Mouse (Mus musculus) embryo, embryonic 10.5 days (tissue): Measurements from ENCODE around the gene Khdc1c.
"Not testable (repeated sequence)": the region's sequence is repeated elsewhere in the genome, so short reads cannot be mapped to it uniquely, and the experiment has no call there.

Experiments
- DNase-seq: peaks from one replicate; pipeline ENCODE4 v3.0.0-alpha.2; 2015; ENCODE audit warnings: low spot score

Gene Khdc1c

DNA sequence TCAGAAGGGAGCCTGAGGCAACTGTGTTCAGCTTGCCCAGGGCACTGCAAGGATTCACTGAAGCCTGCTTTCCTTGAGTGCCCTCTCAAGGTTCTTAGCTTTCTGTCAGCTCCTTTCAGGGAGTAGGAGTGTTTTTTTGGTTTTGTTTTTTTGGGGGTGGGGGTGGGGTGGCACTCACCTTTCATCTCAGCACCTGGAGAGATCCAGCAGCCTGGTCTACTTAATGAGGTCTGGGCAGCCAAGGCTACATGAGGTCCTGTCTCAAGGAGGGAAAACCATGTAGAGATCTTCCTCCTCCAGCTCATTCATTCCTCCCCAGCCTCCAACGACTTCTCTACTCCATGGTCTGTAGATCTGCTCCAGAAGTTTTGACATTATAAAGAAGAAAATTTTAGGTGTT, at the start of gene Khdc1c:
TSS of gene Khdc1c (plus strand) at position 301 of the 400 bp plus-strand sequence.
- DNase-seq, result not testable (repeated sequence)

DNA sequence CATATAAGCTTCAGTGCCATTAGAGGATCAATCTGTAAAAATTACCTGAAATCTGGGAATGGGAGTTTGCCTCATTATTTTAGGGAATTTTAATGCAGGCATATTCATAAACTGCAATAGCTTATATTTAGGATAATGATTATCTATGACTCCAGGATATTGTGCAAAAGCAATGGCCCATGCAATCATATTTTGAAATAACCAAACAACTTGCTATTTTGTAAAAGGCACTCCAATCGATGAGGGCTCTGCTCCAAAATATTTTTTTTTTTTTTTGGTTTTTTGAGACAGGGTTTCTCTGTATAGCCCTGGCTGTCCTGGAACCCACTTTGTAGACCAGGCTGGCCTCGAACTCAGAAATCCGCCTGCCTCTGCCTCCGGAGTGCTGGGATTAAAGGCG, 47.9 kb upstream of the Khdc1c start:
- DNase-seq, result not testable (repeated sequence)

DNA sequence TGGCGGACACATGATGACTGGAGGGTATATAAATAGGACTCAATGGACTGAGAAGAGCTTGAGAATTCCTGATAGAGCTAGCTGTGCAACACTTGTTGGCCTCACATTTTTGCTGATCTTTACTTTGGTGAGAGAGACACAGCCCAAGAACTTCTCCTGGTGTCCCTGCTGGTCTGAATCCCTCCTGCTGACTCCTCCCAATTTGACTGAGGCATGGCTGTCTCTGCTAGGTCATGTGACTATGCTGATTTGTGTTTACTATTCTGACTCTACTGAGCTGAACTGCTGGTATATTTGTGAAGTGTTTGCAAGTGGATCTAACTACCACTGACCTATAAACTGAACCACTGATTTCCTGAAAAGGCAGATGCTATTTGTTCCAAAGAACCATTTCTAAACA, 46.5 kb upstream of the Khdc1c start:
- DNase-seq, result no peak

DNA sequence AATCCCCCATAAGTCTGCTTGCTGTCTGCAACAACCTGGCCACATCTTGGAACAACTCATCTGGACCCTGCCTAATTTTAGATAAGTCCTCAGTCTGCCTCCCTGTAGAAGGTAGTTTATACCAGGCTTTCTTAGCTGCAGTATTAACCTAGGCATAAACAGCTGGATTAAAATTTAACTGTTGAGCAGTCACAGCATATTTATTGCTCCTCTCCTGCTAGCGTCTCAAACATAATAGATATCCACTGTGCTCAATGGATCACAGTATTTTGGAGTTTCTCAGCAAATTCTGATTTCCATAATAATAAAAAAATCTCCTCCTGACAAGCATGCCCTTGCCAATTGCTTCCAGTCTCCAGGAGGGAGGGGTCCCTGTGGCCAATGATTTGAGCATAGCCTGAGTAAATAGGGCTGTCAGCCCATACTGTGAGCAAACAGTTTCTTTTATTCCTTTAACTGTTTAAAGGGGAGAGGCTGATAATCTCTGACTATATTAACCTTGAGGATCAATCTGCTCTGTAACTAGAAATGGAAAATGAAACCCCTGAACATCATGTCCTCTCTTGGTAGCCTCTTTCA, 44.0 kb upstream of the Khdc1c start:
- DNase-seq, result no peak

DNA sequence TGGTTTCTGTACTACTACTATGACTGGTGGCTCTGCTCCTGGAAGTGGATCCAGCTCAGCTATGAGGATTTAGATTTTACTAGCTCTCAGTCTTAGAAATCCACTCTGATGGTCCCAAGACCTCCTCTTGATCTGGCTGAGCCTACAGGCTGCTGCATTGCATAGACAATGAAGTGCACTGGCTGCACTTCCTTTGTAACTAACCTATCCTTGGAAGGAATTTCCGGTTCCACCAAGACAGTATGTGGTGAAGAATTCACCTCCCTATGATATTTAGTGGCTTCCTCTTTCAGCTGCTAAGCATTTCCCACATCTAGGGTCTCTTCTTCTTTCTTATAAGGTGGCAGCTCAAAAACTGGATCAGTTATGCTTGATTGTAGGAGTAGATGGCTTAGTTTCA, 43.5 kb upstream of the Khdc1c start:
- no peak for DNase-seq

DNA sequence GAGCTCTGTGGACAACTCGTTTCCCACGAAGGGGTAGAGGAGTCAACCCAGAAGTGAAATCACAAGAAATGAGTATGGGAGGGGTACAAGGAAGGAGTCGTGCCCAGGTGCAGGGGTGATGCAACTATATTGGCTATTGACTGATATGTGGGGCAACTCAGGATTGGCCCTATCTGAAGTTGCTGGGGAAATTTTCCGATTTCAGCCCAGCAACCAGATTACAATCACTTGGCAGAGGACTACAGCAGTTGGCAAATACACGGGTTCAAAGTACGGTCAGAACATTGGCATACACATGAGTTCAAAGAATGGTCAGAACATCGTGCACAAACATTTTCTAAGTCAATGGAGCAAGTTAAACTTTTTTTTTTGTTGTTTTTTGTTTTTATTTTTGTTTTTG, 41.4 kb upstream of the Khdc1c start:
- no peak for DNase-seq

DNA sequence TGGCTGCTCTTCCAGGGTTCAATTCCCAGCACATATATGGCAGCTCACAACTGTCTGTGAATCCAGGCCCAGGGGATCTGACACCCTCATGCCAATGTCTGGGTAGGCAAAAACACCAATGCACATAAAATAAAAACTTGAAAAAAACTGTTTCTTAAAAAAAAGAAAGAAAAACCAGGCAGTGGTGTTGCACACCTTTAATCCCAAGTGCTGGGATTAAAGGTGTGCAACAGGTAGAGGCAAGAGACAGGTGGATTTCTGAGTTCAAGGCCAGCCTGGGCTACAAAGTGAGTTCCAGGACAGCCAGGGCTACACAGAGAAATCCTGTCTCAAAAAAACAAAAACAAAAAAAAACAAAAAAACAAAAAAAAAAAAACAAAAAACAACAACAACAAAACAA, 37.0 kb upstream of the Khdc1c start:
- peak; percentile 62 for DNase-seq

DNA sequence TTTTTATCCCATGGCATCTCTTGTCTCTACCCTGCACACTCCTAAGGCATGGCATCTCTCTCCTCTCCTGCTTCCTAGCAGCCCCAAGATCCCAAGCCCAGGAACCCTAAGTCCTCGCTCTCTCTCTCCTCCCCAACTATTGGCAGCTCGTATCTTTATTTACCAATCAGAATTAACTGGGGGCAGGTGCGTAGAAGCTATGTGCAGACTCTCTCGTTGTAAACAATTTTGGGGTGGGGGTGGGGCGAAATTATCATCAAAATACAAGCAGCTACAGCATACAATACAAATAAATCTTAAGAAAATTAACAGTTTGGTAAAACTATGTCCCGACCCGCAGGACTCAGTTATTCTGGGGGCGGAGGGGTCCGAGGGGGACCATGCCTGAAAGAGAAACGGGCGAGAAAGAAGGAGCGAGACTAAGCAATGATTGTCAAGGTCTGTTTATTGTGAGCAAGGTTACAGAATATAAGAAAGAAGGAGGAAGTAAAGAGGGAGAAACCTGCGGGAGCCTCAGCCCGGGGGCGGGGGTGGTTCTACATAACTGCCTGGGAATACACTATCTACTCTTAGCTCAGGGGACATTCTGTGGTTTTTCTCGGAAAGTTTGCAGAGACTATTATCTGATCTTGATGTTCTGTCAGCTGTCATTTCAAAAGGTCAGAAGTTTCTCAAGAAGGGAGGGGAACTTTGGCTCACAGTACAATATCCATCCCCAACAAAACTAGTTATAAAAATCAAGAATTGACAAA, 34.7 kb upstream of the Khdc1c start:
- no peak for DNase-seq

DNA sequence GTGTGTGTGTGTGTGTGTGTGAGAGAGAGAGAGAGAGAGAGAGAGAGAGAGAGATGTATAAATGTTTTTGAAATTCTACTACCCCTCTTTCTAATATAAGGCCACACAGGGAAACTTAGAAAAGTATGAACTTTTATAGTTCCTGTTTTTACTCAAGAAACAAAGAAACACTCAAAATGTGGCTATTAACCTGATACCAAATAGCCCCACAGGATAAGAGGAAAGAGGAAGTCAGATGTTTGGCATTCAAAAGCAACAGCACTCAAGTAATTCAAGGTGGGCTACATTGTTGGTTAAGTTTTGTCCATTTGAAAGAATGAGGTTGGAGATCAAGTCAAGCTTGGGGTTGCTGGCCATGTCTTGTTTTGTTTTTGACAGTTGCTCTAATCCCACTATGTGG, 32.3 kb upstream of the Khdc1c start:
- no peak for DNase-seq

DNA sequence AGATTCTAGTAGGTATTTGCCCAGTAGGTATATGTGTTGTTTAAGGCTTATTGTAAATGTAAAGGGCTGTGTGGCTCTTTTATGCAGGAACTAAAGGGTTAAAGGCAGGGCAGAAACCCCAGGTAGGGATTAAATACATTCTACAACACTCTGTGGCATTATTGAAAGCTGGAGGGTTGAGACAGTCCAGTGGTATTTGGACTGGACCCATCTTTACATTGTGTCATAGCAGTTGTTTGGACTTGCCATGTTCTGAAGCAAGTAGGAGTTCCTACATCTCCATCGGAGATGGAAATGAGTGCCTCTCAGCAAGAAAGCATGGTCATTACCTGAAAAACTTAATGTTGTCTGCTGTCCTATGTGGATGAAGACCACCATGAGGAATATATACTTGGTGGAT, 27.4 kb upstream of the Khdc1c start:
- DNase-seq, result no peak

DNA sequence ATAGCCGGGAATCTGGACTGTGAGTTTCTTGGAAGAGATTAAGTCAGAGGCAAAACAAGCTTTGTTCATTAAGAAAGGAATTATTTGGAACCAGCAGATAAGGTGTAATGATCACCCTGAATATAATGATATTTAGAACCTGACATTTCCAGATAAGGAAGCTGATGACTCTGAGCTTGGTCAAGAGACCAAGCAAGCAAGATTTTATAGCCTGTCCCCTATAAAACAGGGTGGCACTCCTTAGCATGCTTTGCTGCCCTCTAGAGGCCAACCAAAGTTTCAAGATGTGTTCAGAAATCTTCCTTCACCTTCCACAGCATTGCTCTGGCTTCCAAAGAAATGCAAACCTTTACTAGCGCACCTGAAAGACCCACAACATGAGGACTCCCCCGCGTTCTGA, 23.9 kb upstream of the Khdc1c start:
- peak; percentile 60 for DNase-seq

DNA sequence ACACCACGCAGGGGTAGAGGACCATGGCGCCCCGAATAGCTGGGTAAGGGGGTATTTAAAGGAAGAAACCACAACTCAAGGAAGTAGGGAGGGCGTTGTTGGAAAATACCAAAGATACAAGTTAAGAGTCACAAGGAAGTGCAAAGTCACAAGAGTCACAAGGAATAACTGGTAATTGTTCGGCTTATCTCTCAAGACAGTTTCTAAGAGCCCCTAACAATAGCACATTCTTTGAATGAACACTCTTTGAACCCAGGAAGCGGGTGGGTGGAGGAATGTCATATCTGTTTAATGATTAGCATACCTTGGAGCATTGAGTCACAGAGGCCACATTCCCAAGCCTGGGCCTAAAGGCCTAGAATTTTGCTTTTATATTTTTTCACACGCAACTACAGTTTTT, 23.4 kb upstream of the Khdc1c start:
- DNase-seq, result not testable (repeated sequence)

DNA sequence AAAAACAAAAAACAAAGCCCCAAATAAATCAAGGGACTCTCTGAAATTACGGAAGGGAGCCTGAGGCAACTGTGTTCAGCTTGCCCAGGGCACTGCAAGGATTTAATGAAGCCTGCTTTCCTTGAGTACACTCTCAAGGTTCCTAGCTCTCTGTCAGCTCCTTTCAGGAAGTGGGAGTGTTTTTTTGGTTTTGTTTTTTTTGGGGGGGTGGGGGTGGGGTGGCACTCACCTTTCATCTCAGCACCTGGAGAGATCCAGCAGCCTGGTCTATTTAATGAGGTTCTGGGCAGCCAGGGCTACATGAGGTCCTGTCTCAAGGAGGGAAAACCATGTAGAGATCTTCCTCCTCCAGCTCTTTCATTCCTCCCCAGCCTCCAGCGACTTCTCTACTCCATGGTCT, 18.8 kb upstream of the Khdc1c start, which contains the start of gene Khdc1a:
TSS of gene Khdc1a (plus strand) at position 301 of the 400 bp plus-strand sequence.
- DNase-seq, result no peak

DNA sequence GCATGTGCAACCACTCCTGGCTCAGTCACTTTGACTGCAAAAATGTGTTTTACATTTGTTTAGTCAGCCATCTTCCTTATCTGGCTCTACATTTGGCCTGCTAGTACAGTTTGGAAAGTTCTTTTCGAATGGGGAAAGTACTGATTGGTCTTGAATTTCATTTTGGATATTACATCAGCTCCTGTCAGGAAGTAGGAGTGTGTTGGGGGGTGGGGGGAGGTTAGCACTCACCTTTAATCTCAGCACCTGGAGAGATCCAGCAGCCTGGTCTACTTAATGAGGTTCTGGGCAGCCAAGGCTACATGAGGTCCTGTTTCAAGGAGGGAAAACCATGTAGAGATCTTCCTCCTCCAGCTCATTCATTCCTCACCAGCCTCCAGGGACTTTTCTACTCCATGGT, 15.1 kb downstream of the Khdc1c start, which contains the start of gene Khdc1b:
TSS of gene Khdc1b (plus strand) at position 301 of the 400 bp plus-strand sequence.
- DNase-seq, result no peak

DNA sequence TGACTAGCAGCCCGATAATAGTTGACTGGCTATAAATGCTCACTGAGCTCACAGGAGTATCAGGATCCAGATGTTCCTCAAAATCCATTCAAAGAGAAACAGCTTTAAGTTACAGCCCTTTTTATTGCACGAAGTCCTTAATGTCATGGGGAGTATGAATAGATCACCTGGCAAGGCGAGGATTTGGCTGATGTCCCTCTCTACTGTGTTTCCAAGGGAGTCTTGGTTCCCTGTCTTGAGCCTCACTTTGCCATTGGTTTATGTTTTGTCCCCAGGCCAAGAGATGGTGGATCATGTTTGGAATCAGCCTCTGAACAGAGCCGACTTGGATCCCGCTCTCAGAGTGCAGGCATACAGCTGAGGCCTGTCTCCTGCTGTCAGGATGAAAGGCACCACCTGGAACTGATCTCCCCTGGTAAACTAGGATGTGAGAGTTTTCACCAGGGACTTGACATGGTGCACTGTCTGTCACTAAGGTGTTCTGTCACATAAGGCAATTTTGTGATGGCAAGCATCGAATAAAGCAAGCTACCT, 23.1 kb downstream of the Khdc1c start:
- no peak for DNase-seq

DNA sequence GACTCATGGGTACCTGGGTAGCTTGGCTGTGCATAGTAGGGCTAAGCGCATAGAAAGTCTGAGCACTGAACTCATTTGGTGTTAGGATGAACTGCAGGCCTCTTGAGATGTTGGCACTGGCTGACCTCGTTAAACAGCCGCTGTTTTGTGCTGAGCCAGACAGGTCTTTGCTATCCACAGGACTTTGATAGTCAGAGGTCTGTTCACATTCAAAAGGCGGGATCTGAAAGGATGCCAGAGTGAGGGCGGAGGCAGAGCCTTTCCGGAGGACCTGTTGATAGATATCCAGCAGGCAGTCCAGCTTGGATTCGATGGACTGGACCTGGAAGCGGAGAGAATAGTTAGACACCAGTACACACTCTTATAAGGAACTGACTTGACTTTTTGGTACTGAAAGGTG, 34.7 kb downstream of the Khdc1c start:
- no peak for DNase-seq

DNA sequence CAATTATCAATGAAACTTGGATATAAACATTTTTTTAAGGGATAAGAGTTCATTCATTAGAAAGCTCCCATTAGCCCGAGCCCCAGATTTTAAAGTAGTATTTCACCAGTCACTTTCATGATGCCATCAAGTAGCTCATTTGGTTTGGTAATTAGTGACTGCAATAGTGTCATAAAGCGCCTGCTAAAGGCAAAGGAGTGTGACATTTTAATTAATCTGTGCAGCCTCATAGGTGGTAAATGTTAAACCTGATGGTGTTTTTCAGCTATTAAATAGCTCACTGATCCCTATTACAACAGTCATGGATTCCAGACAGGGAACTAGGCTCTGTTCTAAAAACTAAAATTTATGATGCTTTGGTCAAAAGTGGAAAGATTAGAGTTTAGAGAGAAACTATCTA, 39.1 kb downstream of the Khdc1c start:
- DNase-seq, result no peak

DNA sequence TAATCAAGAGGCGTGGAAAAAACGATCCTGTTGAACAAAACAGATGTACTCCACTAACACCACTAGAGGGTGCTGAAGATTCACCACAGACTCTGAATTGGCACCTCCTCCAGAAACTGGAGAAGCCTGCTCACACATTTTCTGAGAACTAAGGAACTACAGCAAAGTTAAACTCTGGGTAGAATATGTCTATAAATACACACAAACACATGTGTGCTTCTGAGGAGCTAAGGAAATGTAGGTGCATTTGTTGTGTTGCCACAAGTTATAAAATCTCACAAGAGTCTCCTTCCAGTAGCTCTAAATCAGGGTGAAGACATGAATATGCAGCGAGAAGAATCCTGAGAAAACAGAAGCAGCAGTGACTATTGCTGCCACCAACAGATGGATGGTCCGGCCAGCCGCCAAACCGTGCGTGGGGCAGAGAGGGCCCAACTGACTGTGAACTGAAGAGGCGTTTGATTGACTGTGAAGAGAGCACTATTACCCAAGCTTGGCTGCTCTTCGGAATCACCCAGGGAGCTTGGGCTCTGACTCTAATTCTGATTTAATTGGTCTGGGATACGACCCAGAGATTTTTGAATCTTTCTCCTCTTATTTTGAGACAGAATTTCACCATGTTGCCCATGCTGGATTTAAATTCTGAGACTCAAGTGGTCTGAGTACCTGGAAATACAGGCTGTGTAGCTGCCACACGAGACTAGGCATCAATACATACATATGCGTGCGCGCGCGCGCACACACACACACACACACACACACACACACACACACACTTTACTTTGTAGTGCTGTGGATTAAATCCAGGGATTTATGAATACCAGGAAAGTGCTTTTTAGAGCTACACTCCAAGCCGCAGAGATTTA, 43.4 kb downstream of the Khdc1c start:
- peak; percentile 92 for DNase-seq

DNA sequence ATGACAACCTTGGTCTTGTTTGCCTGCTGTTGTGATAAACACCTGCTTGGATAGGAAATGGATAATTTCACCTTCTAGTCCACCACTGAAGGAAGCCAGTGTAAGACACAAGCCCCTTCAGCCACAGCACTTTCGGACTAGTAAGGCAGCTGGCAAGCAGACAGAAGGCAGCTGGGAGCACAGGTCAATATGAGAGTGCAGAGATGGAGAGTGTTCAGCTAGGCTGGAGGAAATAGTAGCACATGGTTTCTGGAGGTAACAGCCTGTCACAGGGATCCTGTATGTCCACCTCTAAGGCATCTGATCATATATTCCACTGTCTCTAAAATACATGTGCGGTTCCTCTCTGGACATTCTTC, 44.0 kb downstream of the Khdc1c start:
- DNase-seq, result no peak

DNA sequence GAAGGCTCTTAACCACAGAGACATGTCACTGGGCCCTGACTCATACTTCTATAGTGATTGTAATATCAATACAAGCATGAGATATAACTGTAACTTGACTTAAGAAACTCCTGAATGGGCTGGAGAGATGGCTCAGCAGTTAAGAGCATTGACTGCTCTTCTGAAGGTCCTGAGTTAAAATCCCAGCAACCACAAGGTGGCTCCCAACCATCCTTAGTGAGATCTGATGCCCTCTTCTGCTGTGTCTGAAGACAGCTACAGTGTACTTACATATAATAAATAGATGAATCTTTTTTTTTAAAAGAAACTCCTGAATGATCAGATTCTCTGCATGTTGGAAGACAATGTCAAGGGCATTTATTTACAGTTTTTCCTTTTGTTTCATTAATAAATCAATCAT, 51.2 kb downstream of the Khdc1c start:
- peak; percentile 25 for DNase-seq
